Mouse (Mus musculus): ENCODE data around the gene Cfap298.

The Cfap298 gene

DNA sequence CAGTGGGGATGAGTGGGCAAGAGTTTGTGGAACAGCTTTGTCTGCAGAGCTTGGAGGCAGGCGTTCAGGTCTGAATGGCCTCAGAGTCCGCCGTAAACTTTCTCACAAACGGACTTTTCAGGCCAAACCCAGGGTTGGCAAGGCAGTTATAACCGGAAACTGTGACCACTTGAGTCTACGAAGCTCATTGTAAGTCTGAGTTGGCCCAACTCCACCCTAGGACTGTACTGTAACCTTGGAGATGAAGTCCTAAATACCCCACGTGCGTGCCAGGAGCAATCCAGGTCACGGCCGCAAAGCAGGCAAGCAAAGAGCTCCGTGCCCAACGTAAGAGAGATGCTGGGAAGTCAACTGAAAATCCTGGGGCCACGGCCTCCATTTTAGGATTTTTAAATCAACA, 23.1 kb downstream of the Cfap298 start:
- no peak for DNase-seq (ENCODE audit: low spot score in 2 of 2)

DNA sequence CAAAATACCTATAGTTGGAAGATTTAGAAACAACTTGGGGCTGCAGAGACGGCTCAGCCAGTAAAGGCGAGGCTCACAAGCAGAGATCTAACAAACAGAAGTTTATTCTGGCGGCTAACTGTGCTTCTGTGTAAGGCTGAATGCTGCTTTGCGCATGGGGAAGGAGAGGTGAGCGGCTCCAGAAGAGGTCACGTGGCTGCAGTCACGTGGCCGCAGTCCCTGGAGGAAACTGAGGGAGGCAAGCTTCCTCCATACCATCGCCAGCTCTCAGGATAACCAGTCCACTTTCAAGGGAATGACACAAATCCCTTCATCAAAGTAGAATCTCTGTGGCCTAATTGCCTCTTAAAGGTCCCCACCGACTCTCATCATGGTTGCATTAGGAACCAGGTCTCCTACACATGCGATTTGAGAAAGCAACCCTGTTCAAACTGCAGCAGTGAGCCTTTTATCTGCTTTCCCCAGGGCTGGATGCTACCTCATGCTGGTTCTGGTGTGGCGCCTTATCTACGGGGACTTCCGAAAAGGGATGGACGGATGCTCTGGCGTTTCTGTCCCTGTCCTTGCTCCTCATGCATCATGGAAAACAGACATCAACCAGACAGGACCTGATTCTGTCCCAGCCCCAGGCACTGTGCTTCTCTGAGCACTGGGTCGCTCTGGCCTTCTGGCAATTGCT, 23.9 kb downstream of the Cfap298 start:
- no peak for DNase-seq (ENCODE audit: low spot score in 2 of 2)

GRCm38 (mm10) chr16:90907250-90907649, 27.7 kb downstream of the Cfap298 start:
- DNase-seq (ENCODE audit: low spot score in 2 of 2) = no peak

GRCm38 (mm10) chr16:90903300-90903699, 31.6 kb downstream of the Cfap298 start:
- no peak for DNase-seq (ENCODE audit: low spot score in 2 of 2)

DNA sequence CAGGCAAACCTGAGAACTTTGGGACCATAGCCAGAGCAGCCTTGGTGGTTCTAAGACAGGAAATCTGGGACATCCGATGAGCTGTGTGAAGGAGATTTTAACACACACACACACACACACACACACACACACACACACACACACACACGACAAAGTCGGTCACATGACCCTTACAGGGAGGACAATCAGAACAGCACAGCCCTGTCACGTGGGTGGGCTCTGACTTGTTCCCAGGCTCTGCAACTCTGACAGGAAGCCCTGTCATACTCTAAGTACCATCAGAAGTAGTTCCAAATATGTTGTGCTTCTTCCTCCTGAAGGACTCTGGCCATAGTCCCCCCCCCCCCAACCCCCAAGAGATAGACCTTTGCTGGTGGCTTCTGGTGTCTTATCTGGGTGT, 33.5 kb downstream of the Cfap298 start:
- DNase-seq (ENCODE audit: low spot score in 2 of 2) = no peak

DNA sequence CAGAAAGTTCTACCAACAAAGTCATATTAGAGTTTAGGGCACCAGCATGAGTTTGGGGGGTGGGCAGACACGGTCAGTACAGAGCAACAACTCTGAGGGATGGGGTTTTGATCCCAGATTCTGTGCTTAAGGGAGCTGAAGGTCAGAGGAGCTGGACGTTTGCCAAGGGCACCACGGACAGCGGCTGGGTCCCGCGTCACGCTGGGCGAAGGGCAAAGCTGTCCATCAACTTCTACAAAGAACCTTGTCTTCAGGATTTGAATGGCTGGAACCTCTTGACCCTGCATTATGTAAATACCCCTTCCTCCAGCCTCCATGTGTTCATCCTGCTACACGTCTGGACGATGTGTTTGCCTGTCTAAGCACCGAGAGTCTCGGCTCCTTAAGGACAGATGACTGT, 35.4 kb downstream of the Cfap298 start:
- DNase-seq (ENCODE audit: low spot score in 2 of 2) = no peak

GRCm38 (mm10) chr16:90897651-90898050, 37.3 kb downstream of the Cfap298 start:
- peak in 1 of 2 experiments; percentile 29 for DNase-seq (ENCODE audit: low spot score in 2 of 2)

- DNase-seq (ENCODE audit: low spot score in 2 of 2) = no peak
Observed at GRCm38 (mm10) chr16:90893792-90894191, 41.1 kb downstream of the Cfap298 start.

DNA sequence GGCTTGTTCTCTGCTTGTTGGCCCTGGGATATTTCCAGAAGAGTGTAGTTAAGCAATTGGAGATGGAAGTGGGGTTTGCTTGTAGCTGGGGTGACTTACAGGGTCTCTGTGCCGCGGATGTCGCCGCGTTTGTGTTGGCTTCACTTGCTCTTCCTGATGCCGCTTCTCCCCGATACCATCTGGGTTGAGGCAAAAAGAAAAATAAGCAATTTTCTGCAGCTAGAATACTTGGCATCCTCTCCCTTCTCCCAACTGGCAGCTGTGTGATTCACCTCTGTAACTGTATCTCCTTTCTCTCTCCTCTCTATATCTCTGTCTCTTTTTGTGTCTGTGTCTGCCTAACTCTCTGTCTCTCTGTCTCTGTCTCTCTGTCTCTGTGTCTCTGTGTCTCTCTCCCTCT, 41.9 kb downstream of the Cfap298 start:
- no peak for DNase-seq (ENCODE audit: low spot score in 2 of 2)

DNA sequence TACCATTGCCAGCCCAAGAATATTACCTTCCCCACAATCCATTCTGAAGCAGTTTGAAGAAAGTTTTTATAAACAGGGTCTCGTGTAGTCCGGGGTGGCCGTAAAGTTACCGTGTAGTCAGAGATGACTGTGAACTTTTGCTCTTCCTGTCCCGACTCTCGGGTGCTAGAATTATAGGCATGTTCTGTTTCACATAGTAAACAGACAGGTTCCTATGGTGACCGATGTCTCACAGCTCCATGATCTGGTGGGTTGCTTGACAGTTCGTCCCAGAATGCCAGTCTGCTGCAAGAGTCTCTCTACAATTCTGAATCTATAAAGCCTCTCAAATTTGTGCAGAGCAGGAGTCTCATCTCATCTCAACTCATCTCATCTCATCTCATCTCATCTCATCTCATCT, 42.8 kb downstream of the Cfap298 start:
- no peak for DNase-seq (ENCODE audit: low spot score in 2 of 2)

DNA sequence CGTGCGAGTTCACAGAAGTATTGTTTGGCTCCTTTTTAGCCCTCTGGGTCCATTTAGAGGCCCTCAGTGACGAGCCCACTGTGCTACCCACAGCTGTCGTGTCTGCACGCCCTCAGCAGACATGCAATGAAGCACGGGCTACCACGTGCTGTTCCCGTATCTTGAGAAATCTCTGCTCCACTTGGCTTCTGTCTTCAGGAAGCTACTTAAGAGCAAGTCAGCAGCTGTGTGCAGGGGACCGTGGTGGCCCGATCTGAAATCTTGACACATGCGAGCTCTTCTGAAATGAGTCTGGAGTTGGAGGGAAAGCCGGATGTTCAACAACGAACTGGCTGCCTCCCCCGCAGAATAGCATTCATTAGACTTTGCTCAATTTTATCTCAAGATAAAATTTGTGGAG, 43.3 kb downstream of the Cfap298 start:
- DNase-seq (ENCODE audit: low spot score in 2 of 2) = no peak

- DNase-seq (ENCODE audit: low spot score in 2 of 2) = no peak
Observed at GRCm38 (mm10) chr16:90890683-90891082, 44.2 kb downstream of the Cfap298 start.

DNA sequence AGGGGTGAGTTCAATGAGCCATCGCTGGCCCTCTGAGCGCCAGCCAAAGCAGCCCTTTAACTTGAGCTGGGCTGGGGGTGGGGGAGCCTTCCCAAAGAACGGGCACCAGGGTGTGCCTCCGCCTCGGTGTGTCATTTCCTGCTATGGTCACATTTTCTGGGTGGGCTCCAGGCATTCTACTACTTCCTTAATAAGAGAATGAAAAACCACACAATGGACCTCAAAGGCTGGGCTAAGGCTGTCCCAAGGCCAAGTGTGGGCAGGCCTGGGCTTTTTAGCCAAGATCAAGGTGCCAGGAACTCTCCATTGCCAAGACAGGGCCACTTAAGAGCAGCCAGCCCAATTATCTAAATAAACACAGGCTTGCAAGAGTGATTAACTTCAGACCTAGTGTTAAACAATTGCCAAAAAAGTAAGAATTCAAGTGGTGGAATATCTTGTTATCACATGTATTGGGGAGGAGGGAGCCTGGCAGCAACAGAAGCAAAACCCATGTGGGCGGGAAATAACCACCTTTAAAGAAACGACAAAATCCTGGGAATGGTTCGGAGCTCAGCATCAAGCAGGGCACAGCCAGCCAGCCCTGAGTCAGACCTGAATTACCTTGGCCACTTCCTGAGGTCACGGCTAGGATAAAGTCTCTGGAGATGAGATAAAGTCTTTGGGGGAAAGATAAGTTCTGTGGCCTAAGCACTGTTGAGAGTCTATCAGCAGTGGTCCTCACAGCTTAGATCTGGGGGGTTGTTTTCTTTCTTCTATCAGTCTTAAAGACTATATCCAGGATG, 48.9 kb downstream of the Cfap298 start:
- peak in 1 of 2 experiments; percentile 28 for DNase-seq (ENCODE audit: low spot score in 2 of 2)

DNA sequence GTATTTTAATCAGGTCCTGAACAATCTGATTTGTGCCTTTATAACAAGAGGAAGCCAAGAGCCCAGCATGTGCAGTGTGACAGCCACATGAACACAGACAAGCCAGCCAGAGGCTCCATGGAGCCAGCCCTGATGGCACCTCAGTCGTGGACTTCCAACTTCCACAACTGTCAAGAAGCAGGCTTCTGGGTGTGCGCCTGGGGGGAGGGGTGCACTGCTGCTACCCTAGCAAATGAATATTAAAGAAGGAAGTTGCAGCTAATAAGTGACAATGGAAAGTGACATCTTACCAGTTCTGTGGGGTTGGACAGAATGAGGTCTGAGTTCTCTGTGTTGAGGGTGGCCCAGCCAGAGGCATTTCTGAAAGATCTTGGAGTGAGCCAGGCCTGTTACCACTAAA, 49.6 kb downstream of the Cfap298 start:
- DNase-seq (ENCODE audit: low spot score in 2 of 2) = no peak

DNA sequence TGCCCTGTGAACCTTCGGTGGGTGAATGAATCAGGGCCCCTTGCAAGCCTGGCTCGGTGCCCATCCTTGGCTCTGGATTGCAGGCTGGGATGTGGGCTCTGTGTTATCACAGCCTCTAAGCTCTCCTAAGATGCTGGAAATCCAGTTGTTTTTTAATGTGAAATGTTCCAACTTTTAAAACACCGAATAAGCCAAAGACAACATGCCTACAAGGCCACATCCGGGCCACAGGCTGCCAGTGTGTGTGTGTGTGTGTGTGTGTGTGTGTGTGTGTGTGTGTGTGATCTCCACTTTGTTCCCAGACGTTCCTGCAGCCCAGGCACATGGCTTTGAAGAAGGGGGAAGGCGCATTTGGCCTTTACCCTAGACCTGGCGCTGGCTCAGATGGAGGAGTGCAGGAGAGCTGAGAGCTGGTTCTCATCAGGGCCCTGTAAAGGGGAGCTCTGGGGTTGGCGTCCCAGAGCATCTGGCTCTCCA, 52.4 kb downstream of the Cfap298 start:
- peak in 1 of 2 experiments; percentile 15 for DNase-seq (ENCODE audit: low spot score in 2 of 2)

GRCm38 (mm10) chr16:90878135-90878860, 56.6 kb downstream of the Cfap298 start:
- DNase-seq (ENCODE audit: low spot score in 2 of 2) = no peak

Data from urinary bladder, postnatal 36 days (tissue).